Mouse (Mus musculus) left cerebral cortex, postnatal 4 days (tissue): ENCODE results near the gene Rnf5. TPM values are rescaled to one million over a fixed set of nuclear protein-coding genes. Genes with fewer than 3 reads are reported as not detected.

ENCODE experiments used
- DNase-seq: peaks from one replicate; pipeline ENCODE4 v3.0.0-alpha.2; 2022
- intact Hi-C: fragments of 180-260 bp; cut with DNase I; formaldehyde crosslinking; loops from one replicate; pipeline ENCODE4 v1.15.1; 2025
- total RNA-seq, 2 experiments: library from RNA; stranded (reverse); gene quantifications; 2 replicates each; pipeline ENCODE4 v1.2.3; 2021

Rnf5 gene
- total RNA-seq, 2 experiments from 2014 or later = 106 to 109 TPM

GRCm38 (mm10) chr17:34559116-34559515, 44.4 kb downstream of the Rnf5 start:
- intact Hi-C loops = loop anchor here (5.0 kb wide), 1 partner anchor 122 kb away; no protein-coding TSS in a partner anchor
- DNase-seq = no peak

GRCm38 (mm10) chr17:34557411-34557810, 46.1 kb downstream of the Rnf5 start:
- no peak for DNase-seq
- intact Hi-C loops = loop anchor here (5.0 kb wide), 1 partner anchor 120 kb away; no protein-coding TSS in a partner anchor

GRCm38 (mm10) chr17:34556406-34556805, 47.1 kb downstream of the Rnf5 start:
- no peak for DNase-seq
- intact Hi-C loops = loop anchor here (5.0 kb wide), 1 partner anchor 119 kb away; no protein-coding TSS in a partner anchor

- intact Hi-C loops = loop anchor here (5.0 kb wide), 1 partner anchor 118 kb away; no protein-coding TSS in a partner anchor
- DNase-seq = peak; percentile 82
These were observed 48.0 kb downstream of the Rnf5 start for GRCm38 (mm10) chr17:34555483-34555882.

Other genes with a start within 250 kb of the Rnf5 start
- gene Btnl2, start 248.9 kb downstream of the Rnf5 start, total RNA-seq = under 1 TPM; 0.36 to 0.38 TPM
- gene Btnl1, start 226.6 kb downstream of the Rnf5 start, total RNA-seq = not detected
- gene BC051142, start 204.9 kb downstream of the Rnf5 start, total RNA-seq = 10 to 100 TPM in 1 of 2 experiments, 1 to 10 TPM in 1; 8.2 to 11.1 TPM
- not detected for gene Btnl4, start 126.4 kb downstream of the Rnf5 start, total RNA-seq
- gene Btnl6, start 86.3 kb downstream of the Rnf5 start, total RNA-seq = not detected
- gene Notch4, start 39.4 kb downstream of the Rnf5 start, total RNA-seq = 1 to 10 TPM; 9.8 TPM
- gene Gpsm3, start 13.9 kb downstream of the Rnf5 start, total RNA-seq = 1 to 10 TPM; 1.6 to 2.8 TPM
- gene Pbx2, start 12.4 kb downstream of the Rnf5 start, total RNA-seq = 10 to 100 TPM; 36.2 to 39.3 TPM
- gene Ager, start 5.8 kb downstream of the Rnf5 start, total RNA-seq = 1 to 10 TPM; 1.8 TPM
- 100 to 1,000 TPM; 145 to 154 TPM for gene Agpat1, start 572 bp upstream of the Rnf5 start, total RNA-seq
- gene Egfl8, start 12.3 kb upstream of the Rnf5 start, total RNA-seq = 1 to 10 TPM; 4.9 to 5.9 TPM
- gene Ppt2, start 24.8 kb upstream of the Rnf5 start, total RNA-seq = 10 to 100 TPM; 30.3 to 32.7 TPM
- gene Prrt1, start 25.8 kb upstream of the Rnf5 start, total RNA-seq = 10 to 100 TPM; 78.2 to 81.9 TPM
- gene Fkbpl, start 41.1 kb upstream of the Rnf5 start, total RNA-seq = 10 to 100 TPM in 1 of 2 experiments, 1 to 10 TPM in 1; 7.9 to 10.5 TPM
- 10 to 100 TPM; 72.8 to 75.4 TPM for gene Atf6b, start 43.5 kb upstream of the Rnf5 start, total RNA-seq
- gene Tnxb, start 66.8 kb upstream of the Rnf5 start, total RNA-seq = 1 to 10 TPM; 1.9 to 2.2 TPM
- gene C4b, start 140.2 kb upstream of the Rnf5 start, total RNA-seq = 1 to 10 TPM; 4.4 TPM
- not detected for gene Cyp21a1, start 200.9 kb upstream of the Rnf5 start, total RNA-seq
- gene Stk19, start 233.3 kb upstream of the Rnf5 start, total RNA-seq = 10 to 100 TPM; 47.9 to 48.2 TPM
- gene Dxo, start 233.3 kb upstream of the Rnf5 start, total RNA-seq = 10 to 100 TPM; 33.8 to 38.1 TPM
- 10 to 100 TPM; 68.5 to 74.7 TPM for gene Skiv2l, start 246.5 kb upstream of the Rnf5 start, total RNA-seq
- gene Nelfe, start 246.7 kb upstream of the Rnf5 start, total RNA-seq = 10 to 100 TPM; 31.7 to 32.8 TPM